Mouse (Mus musculus): ENCODE results near the gene Gnl1. TPM values are rescaled to one million over a fixed set of nuclear protein-coding genes. Genes with fewer than 3 reads are reported as not detected.

The Gnl1 gene
- polyA plus RNA-seq, 1 experiment from 2014 or later = 62.6 TPM

DNA sequence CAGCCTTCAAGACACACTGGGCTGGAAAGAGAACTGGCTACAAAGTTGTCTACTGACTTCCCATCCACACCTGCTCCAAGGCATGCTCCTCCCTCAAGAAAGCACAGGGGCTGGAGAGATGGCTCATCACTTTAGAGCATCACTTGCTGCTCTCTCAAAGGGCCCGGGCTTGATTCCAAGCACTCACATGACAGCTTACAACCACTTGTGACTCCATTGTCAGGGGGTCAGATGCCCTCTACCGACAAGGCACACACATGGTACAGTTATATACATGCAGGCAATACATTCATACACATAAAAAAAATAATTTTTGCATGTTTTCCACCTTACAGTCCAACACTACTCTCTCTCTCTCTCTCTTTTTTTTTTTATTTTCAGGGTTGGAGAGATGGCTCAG lies 12.0 kb upstream of the Gnl1 start:
- Histone ChIP-seq H3K4me2 (no peak overlapping the region), H3K4me1 (peaks cover 26% of the 10 kb centered on the region), H3K36me3 (replicated peaks) (peaks cover 23% of the 10 kb centered on the region), H3K27ac (no peak overlapping the region), H3K27me3 (replicated peaks) (no peaks in the 10 kb centered on the region), H3K9me3 (no peaks in the 10 kb centered on the region), H3K9ac (no peak overlapping the region), H3K4me3 (no peak overlapping the region)
- 96% methylated on average over 2 of the region's 2 CpGs for WGBS
- ATAC-seq (replicated peaks) = no peak

DNA sequence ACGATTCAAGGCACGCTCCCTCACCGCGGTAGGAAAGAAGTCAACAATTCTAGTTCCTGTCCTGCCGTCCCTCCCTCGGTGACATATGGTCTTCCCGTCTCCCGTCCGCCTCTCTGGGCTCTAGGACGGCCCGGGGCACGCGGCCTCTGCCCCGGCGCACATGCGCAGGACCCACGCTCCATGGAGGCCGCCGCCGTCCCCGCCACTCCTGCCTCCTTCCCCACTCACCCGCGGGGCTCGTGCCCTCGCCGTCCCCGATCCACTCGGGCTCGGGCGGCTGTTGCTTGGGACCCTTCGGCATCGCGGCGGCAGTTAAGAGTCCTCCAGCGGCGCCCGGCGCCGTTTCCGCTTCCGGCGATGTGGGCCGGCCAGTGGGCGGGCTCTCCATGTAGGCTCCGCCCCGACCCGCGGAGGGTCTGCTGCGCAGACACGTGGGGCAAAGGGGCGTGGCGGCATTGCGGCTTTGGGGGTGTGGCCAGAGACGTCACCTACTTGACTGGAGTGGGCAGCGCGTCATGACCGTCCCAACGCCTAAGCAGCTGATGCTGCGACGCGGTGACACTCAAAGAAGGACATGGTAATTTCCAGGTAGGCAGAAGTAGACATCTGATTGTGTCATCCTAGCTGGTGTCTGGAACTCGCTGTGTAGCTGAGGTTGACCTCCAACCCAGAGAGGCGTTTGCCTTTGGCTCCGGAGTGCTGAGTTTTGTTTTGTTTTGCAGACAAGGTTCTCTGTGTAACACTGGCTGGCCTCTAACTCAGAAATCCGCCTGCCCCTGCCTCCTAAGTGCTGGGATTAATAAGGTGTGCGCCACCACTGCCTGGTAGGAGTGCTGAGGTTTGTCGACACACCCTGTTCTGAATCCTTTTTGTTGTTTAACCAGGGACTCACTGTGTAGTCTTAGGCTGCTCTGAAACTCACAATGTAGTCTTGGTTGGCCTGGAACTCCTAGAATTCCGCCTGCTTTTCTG lies 9.9 kb upstream of the Gnl1 start, which contains the start of gene Abcf1:
Abcf1 (minus strand) TSS at position 344 of the 972 bp plus-strand sequence.
- no peaks in the 10 kb centered on the region for H3K9me3 ChIP-seq
- peak within 1 kb of the TSS; percentile 75 for H3K27ac ChIP-seq
- H3K9ac ChIP-seq = peak within 1 kb of the TSS; percentile 68
- peak; percentile 96 for ATAC-seq (replicated peaks)
- H3K4me3 ChIP-seq = peak within 1 kb of the TSS; percentile 74
- peaks cover 16% of the 10 kb centered on the region for H3K36me3 ChIP-seq (replicated peaks)
- peak within 1 kb of the TSS; percentile 84 for H3K4me2 ChIP-seq
- H3K4me1 ChIP-seq = peaks cover 26% of the 10 kb centered on the region
- under 1% methylated on average over 68 of the region's 68 CpGs for WGBS
- no peaks in the 10 kb centered on the region for H3K27me3 ChIP-seq (replicated peaks)

DNA sequence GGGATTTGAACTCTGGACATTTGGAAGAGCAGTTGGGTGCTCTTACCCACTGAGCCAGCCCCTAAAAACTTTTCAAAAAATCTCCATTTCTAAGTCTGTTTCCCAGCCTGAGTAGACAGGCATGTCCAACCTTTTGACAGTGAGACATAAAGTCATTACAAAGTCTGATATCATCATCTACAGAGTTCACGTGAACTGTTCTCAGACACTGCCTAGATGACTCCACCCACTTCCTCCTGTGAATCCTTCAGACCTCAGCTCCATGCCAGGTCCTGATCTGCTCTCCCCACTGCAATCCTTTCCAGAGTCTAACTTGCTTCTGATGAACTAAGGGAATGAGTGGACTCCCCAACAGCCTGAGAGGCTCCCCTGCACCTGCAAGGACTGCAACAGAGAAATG lies 7.5 kb upstream of the Gnl1 start:
- Histone ChIP-seq H3K4me1 (peaks cover 26% of the 10 kb centered on the region), H3K27me3 (replicated peaks) (no peaks in the 10 kb centered on the region), H3K4me3 (no peak overlapping the region), H3K27ac (no peak overlapping the region), H3K9me3 (no peaks in the 10 kb centered on the region), H3K9ac (no peak overlapping the region), H3K36me3 (replicated peaks) (peaks cover 14% of the 10 kb centered on the region), H3K4me2 (no peak overlapping the region)
- no peak for ATAC-seq (replicated peaks)
- 60% methylated on average over 1 of the region's 1 CpGs for WGBS

DNA sequence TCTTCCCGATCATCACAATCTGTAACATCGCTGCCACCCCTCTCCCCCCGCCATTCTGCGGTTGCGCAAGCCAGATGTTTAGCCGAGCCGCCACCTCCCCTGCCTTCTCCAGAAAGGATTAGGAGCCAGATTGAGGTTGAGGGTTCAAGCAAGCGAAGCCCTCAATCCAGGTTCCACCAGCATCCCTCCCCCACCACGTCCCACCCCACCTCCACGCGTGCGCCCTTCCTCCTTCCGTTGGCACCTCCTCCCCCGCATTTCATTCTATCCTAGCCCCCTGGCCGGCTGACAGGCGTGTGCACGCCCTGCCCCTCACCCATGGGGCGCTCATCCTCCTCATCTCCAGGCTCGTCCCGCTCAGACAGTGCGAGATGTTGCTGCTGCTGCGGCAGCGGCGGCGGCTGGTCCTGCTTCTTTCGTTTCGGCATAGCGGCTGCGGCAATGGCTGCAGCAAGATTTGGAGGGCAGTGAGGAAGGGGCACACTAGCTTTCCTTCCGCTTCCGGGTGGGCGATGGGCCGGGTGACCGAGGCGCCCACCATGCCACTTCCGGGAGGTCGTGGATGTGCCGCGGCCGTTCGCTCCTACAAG lies 745 bp upstream of the Gnl1 start:
- H3K36me3 ChIP-seq (replicated peaks) = peaks cover 12% of the 10 kb centered on the region
- H3K27me3 ChIP-seq (replicated peaks) = no peaks in the 10 kb centered on the region
- peak overlapping the region; percentile 94 for H3K4me2 ChIP-seq
- H3K9ac ChIP-seq = peak overlapping the region; percentile 79
- H3K9me3 ChIP-seq = no peaks in the 10 kb centered on the region
- peak; percentile 90 for ATAC-seq (replicated peaks)
- peak overlapping the region; percentile 98 for H3K27ac ChIP-seq
- under 1% methylated on average over 41 of the region's 41 CpGs for WGBS
- H3K4me1 ChIP-seq = peaks cover 23% of the 10 kb centered on the region
- peak overlapping the region; percentile 80 for H3K4me3 ChIP-seq

DNA sequence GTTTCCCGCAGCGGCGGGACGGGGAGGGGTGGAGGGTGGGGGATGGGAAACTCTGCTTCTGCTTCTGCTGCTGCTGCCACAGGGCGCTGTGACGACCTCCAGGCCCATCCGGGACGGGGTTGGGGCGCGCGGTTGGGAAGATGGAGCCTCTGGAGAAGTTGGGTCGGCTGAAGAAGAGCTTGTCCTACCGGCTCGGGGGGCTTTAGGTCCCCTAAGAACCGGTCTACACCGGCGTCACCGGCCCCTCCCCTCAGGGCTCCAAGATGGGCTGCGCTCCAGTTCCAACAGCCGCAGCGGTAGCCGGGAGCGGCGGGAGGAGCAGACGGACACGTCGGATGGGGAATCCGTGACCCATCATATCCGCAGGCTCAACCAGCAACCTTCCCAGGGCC lies 708 bp downstream of the Gnl1 start:
- peaks cover 9% of the 10 kb centered on the region for H3K36me3 ChIP-seq (replicated peaks)
- peak overlapping the region; percentile 98 for H3K27ac ChIP-seq
- 0% methylated on average over 29 of the region's 29 CpGs for WGBS
- peak overlapping the region; percentile 79 for H3K9ac ChIP-seq
- H3K9me3 ChIP-seq = no peaks in the 10 kb centered on the region
- H3K4me3 ChIP-seq = peak overlapping the region; percentile 80
- H3K4me1 ChIP-seq = peaks cover 23% of the 10 kb centered on the region
- H3K4me2 ChIP-seq = peak overlapping the region; percentile 94
- ATAC-seq (replicated peaks) = peak; percentile 25
- no peaks in the 10 kb centered on the region for H3K27me3 ChIP-seq (replicated peaks)

DNA sequence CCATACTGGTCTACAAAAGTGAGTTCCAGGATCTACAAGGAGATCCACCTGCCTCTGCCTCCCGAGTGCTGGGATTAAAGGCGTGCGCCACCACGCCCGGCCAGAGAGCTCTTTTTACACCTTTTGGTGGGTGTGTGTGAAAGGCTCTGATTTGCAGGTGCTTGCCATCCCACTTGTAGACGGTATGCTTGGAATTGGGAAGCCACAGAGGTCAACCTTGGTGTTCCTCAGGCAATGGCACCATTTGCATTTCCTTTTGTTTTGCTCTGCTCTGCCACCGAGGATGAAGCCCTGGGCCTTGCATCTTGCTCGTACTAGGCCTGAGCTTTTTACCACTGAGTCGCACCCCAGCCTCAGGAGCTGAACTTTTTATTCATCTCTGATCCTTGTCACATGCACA lies 2.1 kb downstream of the Gnl1 start:
- Histone ChIP-seq H3K9me3 (no peaks in the 10 kb centered on the region), H3K4me3 (no peak overlapping the region), H3K36me3 (replicated peaks) (peaks cover 11% of the 10 kb centered on the region), H3K4me2 (no peak overlapping the region), H3K4me1 (peaks cover 23% of the 10 kb centered on the region), H3K27ac (no peak overlapping the region), H3K27me3 (replicated peaks) (no peaks in the 10 kb centered on the region), H3K9ac (no peak overlapping the region)
- 95% methylated on average over 9 of the region's 9 CpGs for WGBS
- ATAC-seq (replicated peaks) = no peak

DNA sequence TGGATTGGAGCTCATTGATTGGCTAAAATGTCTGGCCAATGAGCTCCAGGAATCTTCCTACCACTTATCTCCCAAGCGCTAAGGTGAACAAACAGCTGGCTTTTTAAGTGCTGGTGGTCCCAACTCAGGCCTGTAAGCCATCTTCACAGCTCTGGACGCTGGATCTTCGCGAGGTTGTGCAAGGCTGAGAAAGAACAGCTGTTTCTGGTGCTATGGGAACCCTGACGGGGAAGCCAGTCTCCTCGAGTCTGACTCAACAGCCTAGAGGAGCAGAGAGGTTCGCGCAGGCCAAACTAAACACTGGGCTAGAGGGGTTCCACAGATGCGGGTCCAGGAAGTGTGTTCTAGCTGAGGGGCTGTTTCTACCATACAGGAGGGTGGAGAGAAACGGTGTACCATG lies 12.1 kb downstream of the Gnl1 start:
- H3K4me1 ChIP-seq = peaks cover 16% of the 10 kb centered on the region
- no peaks in the 10 kb centered on the region for H3K27me3 ChIP-seq (replicated peaks)
- peaks cover 25% of the 10 kb centered on the region for H3K36me3 ChIP-seq (replicated peaks)
- H3K4me2 ChIP-seq = no peak overlapping the region
- WGBS = 54% methylated on average over 10 of the region's 10 CpGs
- no peak overlapping the region for H3K4me3 ChIP-seq
- H3K27ac ChIP-seq = no peak overlapping the region
- ATAC-seq (replicated peaks) = no peak
- no peak overlapping the region for H3K9ac ChIP-seq
- no peaks in the 10 kb centered on the region for H3K9me3 ChIP-seq

DNA sequence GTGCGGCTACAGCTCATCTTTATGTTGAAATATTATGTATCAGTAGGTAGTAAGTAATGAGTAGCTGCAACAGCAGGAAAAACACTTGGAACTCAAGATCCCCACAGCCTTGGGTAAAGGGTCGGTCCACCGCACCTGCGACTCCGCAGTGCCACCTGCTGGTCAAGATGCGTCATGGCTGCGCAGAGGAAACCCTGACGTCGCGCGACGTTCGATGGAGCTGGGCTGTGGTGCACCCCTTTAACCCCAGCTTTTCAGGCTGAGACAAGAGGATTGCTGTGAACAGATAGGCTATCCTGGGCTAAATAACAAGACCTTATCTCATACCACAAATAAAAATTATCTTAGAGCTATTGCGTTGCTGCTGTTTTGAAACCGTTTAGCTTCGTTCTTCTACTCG lies 14.0 kb downstream of the Gnl1 start:
- Histone ChIP-seq H3K9me3 (no peaks in the 10 kb centered on the region), H3K27me3 (replicated peaks) (no peaks in the 10 kb centered on the region), H3K4me3 (peak overlapping the region; percentile 55), H3K4me1 (peaks cover 28% of the 10 kb centered on the region), H3K9ac (no peak overlapping the region), H3K36me3 (replicated peaks) (peaks cover 11% of the 10 kb centered on the region), H3K4me2 (peak overlapping the region; percentile 75), H3K27ac (peak overlapping the region; percentile 57)
- WGBS = 7% methylated on average over 17 of the region's 17 CpGs
- peak; percentile 73 for ATAC-seq (replicated peaks)

DNA sequence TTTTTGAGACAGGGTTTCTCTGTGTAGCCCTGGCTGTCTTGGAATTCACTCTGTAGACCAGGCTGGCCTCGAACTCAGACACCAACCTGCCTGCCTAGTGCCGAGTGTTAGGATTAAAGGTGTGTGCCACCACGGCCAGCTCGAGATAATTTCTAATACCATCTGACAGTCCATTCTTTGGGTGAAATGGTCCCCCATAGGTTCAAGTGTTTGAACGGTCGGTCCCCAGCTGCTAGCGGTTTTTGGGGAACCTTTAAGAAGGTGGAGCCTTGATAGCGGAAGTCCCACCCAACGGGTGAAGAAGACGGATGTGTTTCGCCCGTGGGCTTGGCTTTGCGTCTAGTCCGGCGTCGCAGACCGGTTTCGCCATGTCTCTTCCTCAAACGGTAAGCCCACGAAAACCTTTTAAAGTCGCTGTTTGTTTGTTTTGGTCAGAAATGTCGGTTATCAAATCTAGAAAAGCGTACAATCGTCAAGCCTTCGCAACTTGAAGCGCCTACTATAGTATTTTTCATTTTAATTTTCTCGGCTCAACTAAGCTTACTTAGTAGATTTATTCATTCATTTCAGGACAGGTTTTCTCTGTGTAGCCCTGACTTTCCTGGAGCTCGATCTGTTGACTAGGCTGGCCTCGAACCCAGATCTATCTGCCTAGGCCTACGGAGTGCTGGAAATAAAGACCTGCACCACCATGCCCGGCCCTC lies 14.7 kb downstream of the Gnl1 start:
- H3K9ac ChIP-seq = peak overlapping the region; percentile 54
- H3K4me2 ChIP-seq = peak overlapping the region; percentile 75
- peak; percentile 84 for ATAC-seq (replicated peaks)
- no peaks in the 10 kb centered on the region for H3K27me3 ChIP-seq (replicated peaks)
- peak overlapping the region; percentile 55 for H3K4me3 ChIP-seq
- peaks cover 6% of the 10 kb centered on the region; the same call in 1 of the 2 replicates for H3K36me3 ChIP-seq (replicated peaks)
- peak overlapping the region; percentile 51 for H3K27ac ChIP-seq
- WGBS = 3% methylated on average over 31 of the region's 31 CpGs
- H3K4me1 ChIP-seq = peaks cover 28% of the 10 kb centered on the region
- no peaks in the 10 kb centered on the region for H3K9me3 ChIP-seq

DNA sequence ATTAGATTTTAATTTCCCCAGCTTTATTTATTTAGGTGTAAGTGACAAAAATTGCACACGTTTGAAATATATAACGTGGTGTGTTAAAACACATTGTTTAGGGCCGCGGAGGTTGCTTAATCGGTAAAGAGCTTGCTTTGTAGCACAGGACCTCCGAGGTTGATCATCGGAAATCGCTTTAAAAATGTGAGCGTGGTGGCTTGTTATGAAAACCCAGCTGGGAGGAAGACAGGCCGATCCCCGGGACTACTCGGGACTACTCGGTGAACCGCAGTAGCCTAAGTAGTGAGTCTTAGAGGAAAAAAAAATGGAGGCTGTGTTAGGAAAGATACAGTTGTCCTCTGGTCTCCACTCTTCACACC lies 15.2 kb downstream of the Gnl1 start:
- WGBS = 5% methylated on average over 14 of the region's 14 CpGs
- Histone ChIP-seq H3K4me3 (peak overlapping the region; percentile 55), H3K4me1 (peaks cover 28% of the 10 kb centered on the region), H3K9me3 (no peaks in the 10 kb centered on the region), H3K4me2 (peak overlapping the region; percentile 75), H3K36me3 (replicated peaks) (0 out of 2 replicates have a peak, but pooled peaks cover under 1% of the 10 kb centered on the region), H3K27me3 (replicated peaks) (no peaks in the 10 kb centered on the region), H3K27ac (peak overlapping the region; percentile 51), H3K9ac (peak overlapping the region; percentile 54)
- ATAC-seq (replicated peaks) = no peak

DNA sequence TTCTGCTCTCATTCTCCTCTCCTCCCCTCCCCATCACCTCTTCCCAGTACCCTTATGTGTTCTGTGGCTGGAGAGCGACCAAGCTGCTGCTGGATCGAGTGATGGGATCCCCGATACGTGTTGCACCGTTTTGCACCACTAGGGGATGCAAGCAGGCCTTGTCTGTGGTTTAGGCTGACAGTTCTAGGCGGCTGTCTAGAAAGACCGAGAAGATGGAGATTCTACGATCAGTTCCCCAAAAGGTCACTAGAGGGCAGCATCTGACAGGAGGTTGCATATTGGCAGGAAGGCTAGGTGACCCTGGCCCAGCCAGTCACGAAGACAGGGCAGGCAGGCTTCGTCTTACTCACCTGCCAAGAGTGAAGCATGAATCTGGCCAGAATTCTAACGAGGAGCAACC lies 17.3 kb downstream of the Gnl1 start:
- Histone ChIP-seq H3K36me3 (replicated peaks) (no peaks in the 10 kb centered on the region), H3K4me3 (no peak overlapping the region), H3K27ac (no peak overlapping the region), H3K9ac (no peak overlapping the region), H3K9me3 (no peaks in the 10 kb centered on the region), H3K4me2 (peak overlapping the region; percentile 19; the same call in 1 of the 2 replicates), H3K27me3 (replicated peaks) (no peaks in the 10 kb centered on the region), H3K4me1 (peaks cover 28% of the 10 kb centered on the region)
- 2% methylated on average over 11 of the region's 11 CpGs for WGBS
- ATAC-seq (replicated peaks) = peak; percentile 56
